Mouse (Mus musculus) liver, embryonic 18 days (tissue): ENCODE results near the gene Fgf5. TPM values are rescaled to one million over a fixed set of nuclear protein-coding genes. Genes with fewer than 3 reads are reported as not detected.

Experiments used
- polyA plus RNA-seq: library from polyadenylated mRNA; depleted of rRNA; stranded (reverse); fragments of >200 nt; gene quantifications from 2 replicates; pipeline ENCODE4 v1.2.3, GENCODE M21; 2012; rRNA removed

The Fgf5 gene
- polyA plus RNA-seq: not detected in 2 replicates

GRCm38 (mm10) chr5:98253838-98254821 is at the start of gene Fgf5:
Gene Fgf5, plus strand, starts transcription at chr5:98254184.

Other genes with a start within 250 kb of the Fgf5 start
- 2.4 and 2.7 TPM in 2 replicates for gene Antxr2, start 223.1 kb upstream of the Fgf5 start, polyA plus RNA-seq
- 0.01 and 0.03 TPM in 2 replicates for gene Prdm8, start 87.0 kb upstream of the Fgf5 start, polyA plus RNA-seq
- 0.05 TPM in 1 of 2 replicates, not detected in the other for gene Cfap299, start 75.1 kb downstream of the Fgf5 start, polyA plus RNA-seq